Mouse (Mus musculus): ENCODE data around the gene Gadd45g. TPM values are rescaled to one million over a fixed set of nuclear protein-coding genes. Genes with fewer than 3 reads are reported as not detected.

Gadd45g gene
- polyA plus RNA-seq, 1 experiment from 2014 or later = 122 TPM

GRCm38 (mm10) chr13:51873786-51874185 is 27.3 kb downstream of the Gadd45g start:
- H3K9me3 ChIP-seq (ENCODE audit: control insufficient read depth, low read length) = no peaks in the 10 kb centered on the region
- H3K36me3 ChIP-seq (ENCODE audit: control insufficient read depth, insufficient read depth) = no peaks in the 10 kb centered on the region
- H3K4me3 ChIP-seq (replicated peaks; ENCODE audit: low read length) = no peak overlapping the region
- no peak overlapping the region for H3K9ac ChIP-seq (replicated peaks; ENCODE audit: low read depth, low read length)
- no peak overlapping the region for H3K4me2 ChIP-seq (ENCODE audit: low read length)
- no peak overlapping the region for H3K27ac ChIP-seq (ENCODE audit: low read length)
- 82% methylated on average over 5 of the region's 5 CpGs for WGBS
- no peaks in the 10 kb centered on the region for H3K27me3 ChIP-seq (replicated peaks; ENCODE audit: control insufficient read depth, insufficient read depth, low read length)
- ATAC-seq = no peak
- H3K4me1 ChIP-seq (replicated peaks; ENCODE audit: control insufficient read depth, insufficient read depth, low read length) = peaks cover 5% of the 10 kb centered on the region

GRCm38 (mm10) chr13:51876131-51876530 is 29.7 kb downstream of the Gadd45g start:
- WGBS = 85% methylated on average over 12 of the region's 12 CpGs
- H3K36me3 ChIP-seq (ENCODE audit: control insufficient read depth, insufficient read depth) = no peaks in the 10 kb centered on the region
- H3K4me3 ChIP-seq (replicated peaks; ENCODE audit: low read length) = no peak overlapping the region
- H3K4me1 ChIP-seq (replicated peaks; ENCODE audit: control insufficient read depth, insufficient read depth, low read length) = no peaks in the 10 kb centered on the region
- H3K27me3 ChIP-seq (replicated peaks; ENCODE audit: control insufficient read depth, insufficient read depth, low read length) = no peaks in the 10 kb centered on the region
- H3K4me2 ChIP-seq (ENCODE audit: low read length) = no peak overlapping the region
- H3K9ac ChIP-seq (replicated peaks; ENCODE audit: low read depth, low read length) = no peak overlapping the region
- H3K9me3 ChIP-seq (ENCODE audit: control insufficient read depth, low read length) = no peaks in the 10 kb centered on the region
- no peak overlapping the region for H3K27ac ChIP-seq (ENCODE audit: low read length)
- no peak for ATAC-seq

- ATAC-seq = no peak
- Histone ChIP-seq H3K27me3 (replicated peaks; ENCODE audit: control insufficient read depth, insufficient read depth, low read length) (no peaks in the 10 kb centered on the region), H3K4me2 (ENCODE audit: low read length) (no peak overlapping the region), H3K9ac (replicated peaks; ENCODE audit: low read depth, low read length) (no peak overlapping the region), H3K4me3 (replicated peaks; ENCODE audit: low read length) (no peak overlapping the region), H3K4me1 (replicated peaks; ENCODE audit: control insufficient read depth, insufficient read depth, low read length) (no peaks in the 10 kb centered on the region), H3K9me3 (ENCODE audit: control insufficient read depth, low read length) (no peaks in the 10 kb centered on the region), H3K27ac (ENCODE audit: low read length) (no peak overlapping the region), H3K36me3 (ENCODE audit: control insufficient read depth, insufficient read depth) (no peaks in the 10 kb centered on the region)
- WGBS = 19% methylated on average over 8 of the region's 8 CpGs
Observed at GRCm38 (mm10) chr13:51878806-51879205, 32.3 kb downstream of the Gadd45g start.

- H3K4me2 ChIP-seq (ENCODE audit: low read length) = no peak overlapping the region
- no peak overlapping the region for H3K27ac ChIP-seq (ENCODE audit: low read length)
- no peak overlapping the region for H3K9ac ChIP-seq (replicated peaks; ENCODE audit: low read depth, low read length)
- H3K4me1 ChIP-seq (replicated peaks; ENCODE audit: control insufficient read depth, insufficient read depth, low read length) = 0 out of 2 replicates have a peak, but pooled peaks cover 4% of the 10 kb centered on the region
- WGBS = 85% methylated on average over 3 of the region's 3 CpGs
- no peak overlapping the region for H3K4me3 ChIP-seq (replicated peaks; ENCODE audit: low read length)
- ATAC-seq = no peak
- H3K9me3 ChIP-seq (ENCODE audit: control insufficient read depth, low read length) = no peaks in the 10 kb centered on the region
- no peaks in the 10 kb centered on the region for H3K36me3 ChIP-seq (ENCODE audit: control insufficient read depth, insufficient read depth)
- H3K27me3 ChIP-seq (replicated peaks; ENCODE audit: control insufficient read depth, insufficient read depth, low read length) = no peaks in the 10 kb centered on the region
Observed at GRCm38 (mm10) chr13:51879571-51879970, 33.1 kb downstream of the Gadd45g start.

- no peak overlapping the region for H3K4me2 ChIP-seq (ENCODE audit: low read length)
- no peaks in the 10 kb centered on the region for H3K27me3 ChIP-seq (replicated peaks; ENCODE audit: control insufficient read depth, insufficient read depth, low read length)
- no peaks in the 10 kb centered on the region for H3K36me3 ChIP-seq (ENCODE audit: control insufficient read depth, insufficient read depth)
- no peak for ATAC-seq
- no peak overlapping the region for H3K4me3 ChIP-seq (replicated peaks; ENCODE audit: low read length)
- WGBS = 83% methylated on average over 4 of the region's 4 CpGs
- no peaks in the 10 kb centered on the region for H3K9me3 ChIP-seq (ENCODE audit: control insufficient read depth, low read length)
- H3K9ac ChIP-seq (replicated peaks; ENCODE audit: low read depth, low read length) = no peak overlapping the region
- 0 out of 2 replicates have a peak, but pooled peaks cover 4% of the 10 kb centered on the region for H3K4me1 ChIP-seq (replicated peaks; ENCODE audit: control insufficient read depth, insufficient read depth, low read length)
- H3K27ac ChIP-seq (ENCODE audit: low read length) = no peak overlapping the region
Observed at GRCm38 (mm10) chr13:51880019-51880418, 33.5 kb downstream of the Gadd45g start.

- H3K9me3 ChIP-seq (ENCODE audit: control insufficient read depth, low read length) = no peaks in the 10 kb centered on the region
- no peak for ATAC-seq
- no peaks in the 10 kb centered on the region for H3K27me3 ChIP-seq (replicated peaks; ENCODE audit: control insufficient read depth, insufficient read depth, low read length)
- no peak overlapping the region for H3K27ac ChIP-seq (ENCODE audit: low read length)
- H3K4me3 ChIP-seq (replicated peaks; ENCODE audit: low read length) = no peak overlapping the region
- H3K4me1 ChIP-seq (replicated peaks; ENCODE audit: control insufficient read depth, insufficient read depth, low read length) = 0 out of 2 replicates have a peak, but pooled peaks cover 4% of the 10 kb centered on the region
- H3K36me3 ChIP-seq (ENCODE audit: control insufficient read depth, insufficient read depth) = no peaks in the 10 kb centered on the region
- H3K9ac ChIP-seq (replicated peaks; ENCODE audit: low read depth, low read length) = no peak overlapping the region
- no peak overlapping the region for H3K4me2 ChIP-seq (ENCODE audit: low read length)
- 77% methylated on average over 11 of the region's 11 CpGs for WGBS
Observed at GRCm38 (mm10) chr13:51881271-51882128, 35.0 kb downstream of the Gadd45g start.

- no peak for ATAC-seq
- H3K4me1 ChIP-seq (replicated peaks; ENCODE audit: control insufficient read depth, insufficient read depth, low read length) = 0 out of 2 replicates have a peak, but pooled peaks cover 4% of the 10 kb centered on the region
Observed at GRCm38 (mm10) chr13:51882218-51882617, 35.7 kb downstream of the Gadd45g start.

GRCm38 (mm10) chr13:51884250-51884649 is 37.8 kb downstream of the Gadd45g start:
- 0 out of 2 replicates have a peak, but pooled peaks cover 4% of the 10 kb centered on the region for H3K4me1 ChIP-seq (replicated peaks; ENCODE audit: control insufficient read depth, insufficient read depth, low read length)
- ATAC-seq = no peak
- H3K4me2 ChIP-seq (ENCODE audit: low read length) = no peak overlapping the region
- H3K9ac ChIP-seq (replicated peaks; ENCODE audit: low read depth, low read length) = no peak overlapping the region
- no peaks in the 10 kb centered on the region for H3K27me3 ChIP-seq (replicated peaks; ENCODE audit: control insufficient read depth, insufficient read depth, low read length)
- H3K4me3 ChIP-seq (replicated peaks; ENCODE audit: low read length) = no peak overlapping the region
- H3K36me3 ChIP-seq (ENCODE audit: control insufficient read depth, insufficient read depth) = no peaks in the 10 kb centered on the region
- 73% methylated on average over 5 of the region's 5 CpGs for WGBS
- H3K27ac ChIP-seq (ENCODE audit: low read length) = no peak overlapping the region
- no peaks in the 10 kb centered on the region for H3K9me3 ChIP-seq (ENCODE audit: control insufficient read depth, low read length)

More at GRCm38 (mm10) chr13:51882218-51882617, 35.7 kb downstream of the Gadd45g start:
- H3K4me3 ChIP-seq (replicated peaks; ENCODE audit: low read length) = no peak overlapping the region
- H3K9me3 ChIP-seq (ENCODE audit: control insufficient read depth, low read length) = no peaks in the 10 kb centered on the region
- H3K27ac ChIP-seq (ENCODE audit: low read length) = no peak overlapping the region
- H3K4me2 ChIP-seq (ENCODE audit: low read length) = no peak overlapping the region
- 89% methylated on average over 3 of the region's 3 CpGs for WGBS
- no peak overlapping the region for H3K9ac ChIP-seq (replicated peaks; ENCODE audit: low read depth, low read length)
- H3K36me3 ChIP-seq (ENCODE audit: control insufficient read depth, insufficient read depth) = no peaks in the 10 kb centered on the region
- H3K27me3 ChIP-seq (replicated peaks; ENCODE audit: control insufficient read depth, insufficient read depth, low read length) = no peaks in the 10 kb centered on the region

- 91% methylated on average over 10 of the region's 10 CpGs for WGBS
- no peak overlapping the region for H3K4me3 ChIP-seq (replicated peaks; ENCODE audit: low read length)
Observed at GRCm38 (mm10) chr13:51885594-51885993, 39.1 kb downstream of the Gadd45g start.

More at GRCm38 (mm10) chr13:51885594-51885993, 39.1 kb downstream of the Gadd45g start:
- no peak overlapping the region for H3K9ac ChIP-seq (replicated peaks; ENCODE audit: low read depth, low read length)
- H3K4me2 ChIP-seq (ENCODE audit: low read length) = no peak overlapping the region
- no peak overlapping the region for H3K27ac ChIP-seq (ENCODE audit: low read length)
- no peaks in the 10 kb centered on the region for H3K36me3 ChIP-seq (ENCODE audit: control insufficient read depth, insufficient read depth)
- no peaks in the 10 kb centered on the region for H3K27me3 ChIP-seq (replicated peaks; ENCODE audit: control insufficient read depth, insufficient read depth, low read length)
- no peaks in the 10 kb centered on the region for H3K9me3 ChIP-seq (ENCODE audit: control insufficient read depth, low read length)
- H3K4me1 ChIP-seq (replicated peaks; ENCODE audit: control insufficient read depth, insufficient read depth, low read length) = 0 out of 2 replicates have a peak, but pooled peaks cover 4% of the 10 kb centered on the region
- ATAC-seq = no peak

Data from forebrain, embryonic 16.5 days (tissue).